ENCODE assay signal across 9 mouse cellular contexts in genomic region chr5:132113480-132113879, GRCm38 (mm10).
DNase-seq lines count a peak whose midpoint lies in the region; TF ChIP-seq lines count a peak whose summit lies in the region.
"Had no signal": no experiment of that assay in that cellular context is flagged by ENCODE, and none has a peak within 500 bp of the region (broad histone marks: within the 10 kb centered on the region; RNA-seq: fewer than 3 reads in every experiment).

No protein-coding gene starts in this region.

- no peaks in the 10 kb centered on the region for H3K4me1 ChIP-seq in kidney, adult 2 months (ENCODE audit: control insufficient read depth, insufficient read depth, low read length)
- H3K4me1 ChIP-seq: heart, embryonic 15.5 days; megakaryocyte, embryonic 14.5 days had no signal

- no peak overlapping the region for H3K27ac ChIP-seq in kidney, adult 2 months (ENCODE audit: insufficient read depth, low read depth, low read length)
- H3K27ac ChIP-seq: heart, embryonic 15.5 days had no signal

- no peaks in the 10 kb centered on the region for H3K27me3 ChIP-seq in kidney, adult 2 months (replicated peaks; ENCODE audit: control insufficient read depth, insufficient read depth, low read length)
- H3K27me3 ChIP-seq: heart, embryonic 15.5 days; megakaryocyte, embryonic 14.5 days had no signal

- H3K4me3 ChIP-seq in kidney, adult 2 months (ENCODE audit: insufficient read depth, low read depth, low read length) = no peak overlapping the region
- H3K4me3 ChIP-seq: heart, embryonic 15.5 days; megakaryocyte, embryonic 14.5 days had no signal

- H3K36me3 ChIP-seq in kidney, adult 2 months (ENCODE audit: control insufficient read depth, insufficient read depth, low read length) = no peaks in the 10 kb centered on the region
- H3K36me3 ChIP-seq: heart, embryonic 15.5 days had no signal

- no peak for TF ChIP-seq CTCF in kidney, adult 2 months (conservative IDR thresholded peaks at IDR 0.05; ENCODE audit: insufficient read depth, insufficient read length, low read depth, low read length)

- 64% methylated on average over 7 of the region's 7 CpGs for WGBS in kidney, adult 2 months

- peak; percentile 29 for DNase-seq in kidney, adult 2 months
- no peak for DNase-seq in kidney, adult 18-20 months
- peak; percentile 15 for DNase-seq in cerebellum, adult 8-10 months
- DNase-seq in embryo, embryonic 11 days = peak; percentile 46
- DNase-seq in layer of hippocampus, postnatal 14 days (ENCODE audit: low spot score in 2 of 2) = peak; percentile 28 to 75
- peak; percentile 7 for DNase-seq in right cerebral cortex, postnatal 4 days
- no peak for DNase-seq in testis, postnatal 14 days (ENCODE audit: low spot score)

- TF ChIP-seq POLR2A in kidney, adult 2 months (IDR thresholded peaks at IDR 0.05; ENCODE audit: low read depth, low read length) = no peak

Comparison
In these comparisons a context has a peak if more than half of its experiments do, and no peak if none do; other contexts are left out.
1. DNase-seq: peak in kidney, adult 2 months (single experiment), cerebellum, adult 8-10 months (single experiment), embryo, embryonic 11 days (single experiment), layer of hippocampus, postnatal 14 days (2 of 2) and right cerebral cortex, postnatal 4 days (single experiment); none in kidney, adult 18-20 months (single experiment) and testis, postnatal 14 days (single experiment).